19 mouse cellular contexts compared by ENCODE assay signal in genomic region chr2:166899161-166899560, GRCm38 (mm10). TPM values are rescaled to one million over a fixed set of nuclear protein-coding genes. Genes with fewer than 3 reads are reported as not detected.
DNase-seq lines count a peak whose midpoint lies in the region; ATAC-seq and TF ChIP-seq lines count a peak whose summit lies in the region.
"Had no signal": no experiment of that assay in that cellular context is flagged by ENCODE, and none has a peak within 500 bp of the region (broad histone marks: within the 10 kb centered on the region; RNA-seq: fewer than 3 reads in every experiment).

No protein-coding gene starts in this region.

- peaks cover 15% of the 10 kb centered on the region for H3K4me1 ChIP-seq in liver, embryonic 13.5 days (replicated peaks)
- H3K4me1 ChIP-seq in liver, embryonic 12.5 days, result peaks cover 13% of the 10 kb centered on the region
- peaks cover 12% of the 10 kb centered on the region for H3K4me1 ChIP-seq in G1E (ENCODE audit: insufficient read depth, low read depth, low read length)
- no peaks in the 10 kb centered on the region for H3K4me1 ChIP-seq in intestine, postnatal 0 days (replicated peaks; ENCODE audit: control insufficient read depth, insufficient read depth, low read length)
- H3K4me1 ChIP-seq: embryonic facial prominence, embryonic 12.5 days; forebrain, embryonic 15.5 days; heart, embryonic 15.5 days; hindbrain, embryonic 10.5 days had no signal

- no peak overlapping the region for H3K27ac ChIP-seq in liver, embryonic 13.5 days
- no peak overlapping the region for H3K27ac ChIP-seq in liver, embryonic 12.5 days
- H3K27ac ChIP-seq in intestine, postnatal 0 days (ENCODE audit: low read depth, low read length), result no peak overlapping the region
- H3K27ac ChIP-seq: embryonic facial prominence, embryonic 12.5 days; forebrain, embryonic 15.5 days; heart, adult 2 months; heart, embryonic 15.5 days; hindbrain, embryonic 10.5 days; hindbrain, embryonic 14.5 days had no signal

- no peaks in the 10 kb centered on the region for H3K9me3 ChIP-seq in liver, embryonic 13.5 days (replicated peaks)
- no peaks in the 10 kb centered on the region for H3K9me3 ChIP-seq in liver, embryonic 12.5 days (replicated peaks)
- H3K9me3 ChIP-seq in G1E (replicated peaks), result no peaks in the 10 kb centered on the region; the same call in 1 of the 2 replicates
- no peaks in the 10 kb centered on the region for H3K9me3 ChIP-seq in intestine, postnatal 0 days (ENCODE audit: control insufficient read depth)
- H3K9me3 ChIP-seq: embryonic facial prominence, embryonic 12.5 days; forebrain, embryonic 15.5 days; heart, embryonic 15.5 days; hindbrain, embryonic 10.5 days had no signal

- 0 out of 2 replicates have a peak, but pooled peaks have one; percentile 27 for ATAC-seq in liver, embryonic 13.5 days (ENCODE audit: low read depth)
- ATAC-seq in liver, embryonic 12.5 days, result no peak
- ATAC-seq in G1E (ENCODE audit: extremely low read depth, insufficient number of reproducible peaks, low FRiP score, poor library complexity, severe bottlenecking), result peak; percentile 45; the same call in 1 of the 2 replicates
- 0 out of 2 replicates have a peak, but pooled peaks have one; percentile 25 for ATAC-seq in intestine, postnatal 0 days
- ATAC-seq: forebrain, embryonic 15.5 days had no signal

- peaks cover 20% of the 10 kb centered on the region for H3K36me3 ChIP-seq in liver, embryonic 13.5 days
- H3K36me3 ChIP-seq in liver, embryonic 12.5 days, result peaks cover 32% of the 10 kb centered on the region
- peaks cover 39% of the 10 kb centered on the region for H3K36me3 ChIP-seq in G1E (replicated peaks)
- peaks cover 14% of the 10 kb centered on the region for H3K36me3 ChIP-seq in intestine, postnatal 0 days (ENCODE audit: control insufficient read depth, insufficient read depth)

- WGBS in liver, embryonic 13.5 days (ENCODE audit: insufficient replicate concordance), result 70% methylated on average over 2 of the region's 2 CpGs
- WGBS in liver, embryonic 12.5 days (ENCODE audit: insufficient replicate concordance), result 69% methylated on average over 2 of the region's 2 CpGs
- WGBS in intestine, postnatal 0 days, result 87% methylated on average over 2 of the region's 2 CpGs

- H3K4me2 ChIP-seq in liver, embryonic 13.5 days, result no peak overlapping the region
- H3K4me2 ChIP-seq in liver, embryonic 12.5 days, result no peak overlapping the region
- H3K4me2 ChIP-seq in intestine, postnatal 0 days (replicated peaks; ENCODE audit: low read depth), result no peak overlapping the region
- H3K4me2 ChIP-seq: embryonic facial prominence, embryonic 12.5 days; forebrain, embryonic 15.5 days; heart, embryonic 11.5 days; heart, embryonic 15.5 days; hindbrain, embryonic 14.5 days had no signal

- H3K9ac ChIP-seq in liver, embryonic 13.5 days, result no peak overlapping the region
- no peak overlapping the region for H3K9ac ChIP-seq in liver, embryonic 12.5 days
- no peak overlapping the region for H3K9ac ChIP-seq in intestine, postnatal 0 days (ENCODE audit: low read depth, low read length)
- H3K9ac ChIP-seq: embryonic facial prominence, embryonic 12.5 days; forebrain, embryonic 15.5 days; heart, embryonic 15.5 days; hindbrain, embryonic 14.5 days had no signal

- TF ChIP-seq CTCF in G1E (IDR thresholded peaks at IDR 0.05; ENCODE audit: low read depth, low read length), result no peak
- TF ChIP-seq CTCF in intestine, postnatal 0 days (IDR thresholded peaks at IDR 0.05; ENCODE audit: low read depth), result no peak

- H3K27me3 ChIP-seq in liver, embryonic 13.5 days, result no peaks in the 10 kb centered on the region
- no peaks in the 10 kb centered on the region for H3K27me3 ChIP-seq in liver, embryonic 12.5 days (replicated peaks)
- H3K27me3 ChIP-seq in G1E (ENCODE audit: insufficient read depth, low read length), result no peaks in the 10 kb centered on the region
- H3K27me3 ChIP-seq in intestine, postnatal 0 days (replicated peaks; ENCODE audit: control insufficient read depth, insufficient read depth, low read length), result no peaks in the 10 kb centered on the region
- H3K27me3 ChIP-seq: embryonic facial prominence, embryonic 12.5 days; forebrain, embryonic 15.5 days; heart, embryonic 15.5 days had no signal

- no peak for DNase-seq in liver, embryonic 13.5 days
- no peak for DNase-seq in G1E (ENCODE audit: low spot score)
- DNase-seq in cerebellum, adult 18-20 months, result no peak
- DNase-seq in urinary bladder, adult 18-20 months (ENCODE audit: low spot score in 2 of 2), result no peak
- DNase-seq in heart, postnatal 36 days, result no peak
- DNase-seq: adrenal gland, postnatal 10 days; cerebellum, adult 11 months; cerebellum, adult 9-10 months; cerebellum, postnatal 25 days; heart, adult 2 months; heart, postnatal 14 days had no signal

- no peak overlapping the region for H3K4me3 ChIP-seq in liver, embryonic 13.5 days (replicated peaks)
- no peak overlapping the region for H3K4me3 ChIP-seq in liver, embryonic 12.5 days
- no peak overlapping the region for H3K4me3 ChIP-seq in G1E (ENCODE audit: low read depth, low read length)
- H3K4me3 ChIP-seq in intestine, postnatal 0 days (ENCODE audit: low read depth, low read length), result no peak overlapping the region
- H3K4me3 ChIP-seq: embryonic facial prominence, embryonic 12.5 days; forebrain, embryonic 15.5 days; heart, adult 2 months; heart, embryonic 15.5 days; hindbrain, embryonic 10.5 days had no signal

- intact Hi-C loops in heart, postnatal 36 days (cut with DNase I), result no loop called here

RNA-seq across cellular contexts. Expression of gene Cse1l, which starts 6.7 kb away (rescaled TPM):
- 69.3 and 92.1 TPM in 2 replicates for polyA plus RNA-seq in liver, embryonic 13.5 days (2015; fragmentation: Nextera tagmentation; extraction: Ambion mirVana)
- 108 and 109 TPM in 2 replicates for polyA plus RNA-seq in liver, embryonic 12.5 days (2016; fragmentation: Nextera tagmentation; extraction: Ambion mirVana)
- 174 and 182 TPM in 2 replicates for total RNA-seq in G1E (2014; fragmentation: Nextera tagmentation)
- total RNA-seq in G1E (2017), result 124 and 141 TPM in 2 replicates
- polyA plus RNA-seq in G1E (2012), result 9.9 and 18.2 TPM in 2 replicates
- 20.8 and 22.1 TPM in 2 replicates for polyA plus RNA-seq in intestine, postnatal 0 days (2015; fragmentation: Nextera tagmentation; extraction: Ambion mirVana)
- total RNA-seq in heart, postnatal 36 days (2021), result 10 to 100 TPM; 39.8 to 41.1 TPM
